Mouse (Mus musculus) lung, embryonic 16.5 days (tissue): ENCODE measurements at regions not wholly inside any gene's neighbourhood (a gene's known extent, or its start where the extent isn't known, plus 50 kb on each side); places are given as distances from the start of the nearest gene placed in this dataset.

ENCODE experiments used
- ATAC-seq: fragments of 200-750 bp; cut with Nextera tagmentation; 2 replicates; pipeline ENCODE4 v1.8.0; 2017; ENCODE audit warnings: low read depth, mild to moderate bottlenecking, moderate library complexity
- H3K27ac ChIP-seq: fragments of 300-500 bp; sonication (generic); 2 replicates; pipeline ENCODE4 v1.5.1; 2014; ENCODE audit warnings: mild to moderate bottlenecking, control low read depth, low read length
- H3K27me3 ChIP-seq: fragments of 300-500 bp; sonication (generic); 2 replicates; pipeline ENCODE4 v1.6.1; 2014; ENCODE audit warnings: low read depth, low read length, mixed read lengths; ENCODE audit not compliant: control insufficient read depth, insufficient read depth
- H3K36me3 ChIP-seq: fragments of 300-500 bp; sonication (generic); 2 replicates; pipeline ENCODE4 v1.6.1; 2014; ENCODE audit warnings: low read length; ENCODE audit not compliant: control insufficient read depth, insufficient read depth
- H3K4me1 ChIP-seq: fragments of 300-500 bp; sonication (generic); replicated peaks from 2 replicates; pipeline ENCODE4 v1.6.1; 2014; ENCODE audit warnings: low read length, mixed read lengths; ENCODE audit not compliant: control insufficient read depth, insufficient read depth
- H3K4me2 ChIP-seq: fragments of 300-500 bp; sonication (generic); 2 replicates; pipeline ENCODE4 v1.6.1; 2014; ENCODE audit warnings: low read depth, low read length, control low read depth
- H3K4me3 ChIP-seq: fragments of 300-500 bp; sonication (generic); 2 replicates; pipeline ENCODE4 v1.5.1; 2014; ENCODE audit warnings: mild to moderate bottlenecking, low read length, control low read depth
- H3K9ac ChIP-seq: fragments of 300-500 bp; sonication (generic); 2 replicates; pipeline ENCODE4 v1.6.1; 2014; ENCODE audit warnings: low read length, control low read depth
- H3K9me3 ChIP-seq: fragments of 300-500 bp; sonication (generic); 2 replicates; pipeline ENCODE4 v1.6.1; 2016; ENCODE audit warnings: low read length; ENCODE audit not compliant: control insufficient read depth
- WGBS: fragments of 180-500 bp; shearing (Covaris S2); extraction: QIAGEN DNeasy Blood & Tissue Kit; methylation state at CpG from one replicate; pipeline ENCODE4 v1.1.7; 2014; 5-methylcytosine and 5-hydroxymethylcytosine counted together

- Histone ChIP-seq H3K4me2 (no peak overlapping the region), H3K9me3 (no peaks in the 10 kb centered on the region), H3K4me1 (no peaks in the 10 kb centered on the region; the same call in 1 of the 2 replicates), H3K36me3 (no peaks in the 10 kb centered on the region), H3K27me3 (no peaks in the 10 kb centered on the region; the same call in none of the 2 replicates), H3K9ac (no peak overlapping the region), H3K4me3 (no peak overlapping the region), H3K27ac (no peak overlapping the region)
- 58% methylated on average over 6 of the region's 6 CpGs for WGBS
- ATAC-seq: no peak
These were observed 379.7 kb downstream of the H2al1j start for GRCm38 (mm10) chrX:11707330-11707729.

- 48% methylated on average over 6 of the region's 6 CpGs for WGBS
- H3K27ac ChIP-seq: no peak overlapping the region
- no peak for ATAC-seq
These were observed 380.7 kb downstream of the H2al1j start for GRCm38 (mm10) chrX:11708325-11708724.

GRCm38 (mm10) chrX:11709326-11709725, 381.7 kb downstream of the H2al1j start:
- H3K4me3 ChIP-seq: no peak overlapping the region
- no peak overlapping the region for H3K9ac ChIP-seq
- H3K9me3 ChIP-seq: no peaks in the 10 kb centered on the region
- H3K27ac ChIP-seq: no peak overlapping the region
- H3K27me3 ChIP-seq: no peaks in the 10 kb centered on the region; the same call in none of the 2 replicates
- 74% methylated on average over 4 of the region's 4 CpGs for whole genome bisulfite sequencing
- ATAC-seq: no peak
- H3K4me1 ChIP-seq: no peaks in the 10 kb centered on the region; the same call in 1 of the 2 replicates
- no peaks in the 10 kb centered on the region for H3K36me3 ChIP-seq
- H3K4me2 ChIP-seq: no peak overlapping the region

More at GRCm38 (mm10) chrX:11708325-11708724, 380.7 kb downstream of the H2al1j start:
- Histone ChIP-seq H3K27me3 (no peaks in the 10 kb centered on the region; the same call in none of the 2 replicates), H3K9me3 (no peaks in the 10 kb centered on the region), H3K4me3 (no peak overlapping the region), H3K36me3 (no peaks in the 10 kb centered on the region), H3K9ac (no peak overlapping the region), H3K4me2 (no peak overlapping the region), H3K4me1 (no peaks in the 10 kb centered on the region; the same call in 1 of the 2 replicates)

GRCm38 (mm10) chrX:11713423-11713822, 385.8 kb downstream of the H2al1j start:
- Histone ChIP-seq H3K27ac (no peak overlapping the region), H3K27me3 (no peaks in the 10 kb centered on the region), H3K4me1 (no peaks in the 10 kb centered on the region; the same call in 1 of the 2 replicates), H3K9me3 (no peaks in the 10 kb centered on the region), H3K9ac (no peak overlapping the region), H3K4me3 (no peak overlapping the region), H3K36me3 (no peaks in the 10 kb centered on the region), H3K4me2 (no peak overlapping the region)
- ATAC-seq: no peak
- WGBS: 65% methylated on average over 3 of the region's 3 CpGs

- no peak overlapping the region for H3K27ac ChIP-seq
- no peak overlapping the region for H3K4me3 ChIP-seq
- H3K9ac ChIP-seq: no peak overlapping the region
- 78% methylated on average over 8 of the region's 8 CpGs for WGBS
- no peaks in the 10 kb centered on the region for H3K27me3 ChIP-seq
- H3K36me3 ChIP-seq: no peaks in the 10 kb centered on the region
- H3K4me1 ChIP-seq: 0 out of 2 replicates have a peak, but pooled peaks cover 4% of the 10 kb centered on the region
- H3K4me2 ChIP-seq: no peak overlapping the region
- ATAC-seq: no peak
- no peaks in the 10 kb centered on the region for H3K9me3 ChIP-seq
These were observed 389.2 kb downstream of the H2al1j start for GRCm38 (mm10) chrX:11716773-11717172.

GRCm38 (mm10) chrX:11718778-11719177, 391.2 kb downstream of the H2al1j start:
- 79% methylated on average over 2 of the region's 2 CpGs for WGBS

GRCm38 (mm10) chrX:11720517-11720916, 392.9 kb downstream of the H2al1j start:
- Histone ChIP-seq H3K36me3 (no peaks in the 10 kb centered on the region), H3K4me1 (0 out of 2 replicates have a peak, but pooled peaks cover 4% of the 10 kb centered on the region), H3K4me2 (no peak overlapping the region), H3K9me3 (no peaks in the 10 kb centered on the region), H3K27ac (no peak overlapping the region), H3K9ac (no peak overlapping the region), H3K27me3 (no peaks in the 10 kb centered on the region), H3K4me3 (no peak overlapping the region)
- WGBS: 72% methylated on average over 7 of the region's 7 CpGs
- ATAC-seq: peak; percentile 83

More at GRCm38 (mm10) chrX:11718778-11719177, 391.2 kb downstream of the H2al1j start:
- H3K27ac ChIP-seq: no peak overlapping the region
- H3K36me3 ChIP-seq: no peaks in the 10 kb centered on the region
- no peaks in the 10 kb centered on the region for H3K27me3 ChIP-seq
- no peak overlapping the region for H3K9ac ChIP-seq
- no peak overlapping the region for H3K4me2 ChIP-seq
- 0 out of 2 replicates have a peak, but pooled peaks cover 4% of the 10 kb centered on the region for H3K4me1 ChIP-seq
- ATAC-seq: no peak
- no peak overlapping the region for H3K4me3 ChIP-seq
- H3K9me3 ChIP-seq: no peaks in the 10 kb centered on the region

GRCm38 (mm10) chrX:11722730-11723129, 395.1 kb downstream of the H2al1j start:
- no peaks in the 10 kb centered on the region for H3K9me3 ChIP-seq
- 69% methylated on average over 4 of the region's 4 CpGs for WGBS
- H3K4me2 ChIP-seq: no peak overlapping the region
- H3K27ac ChIP-seq: no peak overlapping the region
- 0 out of 2 replicates have a peak, but pooled peaks cover 4% of the 10 kb centered on the region for H3K4me1 ChIP-seq
- H3K27me3 ChIP-seq: no peaks in the 10 kb centered on the region
- no peak for ATAC-seq
- H3K4me3 ChIP-seq: no peak overlapping the region
- H3K9ac ChIP-seq: no peak overlapping the region
- H3K36me3 ChIP-seq: no peaks in the 10 kb centered on the region

- H3K4me2 ChIP-seq: no peak overlapping the region
- H3K27me3 ChIP-seq: no peaks in the 10 kb centered on the region
- no peak overlapping the region for H3K9ac ChIP-seq
- 76% methylated on average over 8 of the region's 8 CpGs for WGBS
- no peak overlapping the region for H3K4me3 ChIP-seq
- no peaks in the 10 kb centered on the region for H3K36me3 ChIP-seq
- no peak for ATAC-seq
- H3K9me3 ChIP-seq: no peaks in the 10 kb centered on the region
- no peak overlapping the region for H3K27ac ChIP-seq
- 0 out of 2 replicates have a peak, but pooled peaks cover 4% of the 10 kb centered on the region for H3K4me1 ChIP-seq
These were observed 397.1 kb downstream of the H2al1j start for GRCm38 (mm10) chrX:11724718-11725117.
